ENCODE assay signal across 19 mouse cellular contexts in genomic region chr3:124346445-124346844, GRCm38 (mm10). TPM values are rescaled to one million over a fixed set of nuclear protein-coding genes. Genes with fewer than 3 reads are reported as not detected.
DNase-seq lines count a peak whose midpoint lies in the region; ATAC-seq and TF ChIP-seq lines count a peak whose summit lies in the region.
"Had no signal": no experiment of that assay in that cellular context is flagged by ENCODE, and none has a peak within 500 bp of the region (broad histone marks: within the 10 kb centered on the region; RNA-seq: fewer than 3 reads in every experiment).

No protein-coding gene starts in this region.

- H3K9ac ChIP-seq in embryonic facial prominence, embryonic 11.5 days (replicated peaks; ENCODE audit: low read length), result no peak overlapping the region
- H3K9ac ChIP-seq in kidney, postnatal 0 days (ENCODE audit: low read depth, low read length), result no peak overlapping the region
- H3K9ac ChIP-seq: embryonic facial prominence, embryonic 13.5 days; forebrain, embryonic 15.5 days; heart, embryonic 12.5 days; liver, embryonic 15.5 days had no signal

- TF ChIP-seq CTCF in kidney, postnatal 0 days (IDR thresholded peaks at IDR 0.05; ENCODE audit: low read depth), result peak; percentile 55

- H3K4me1 ChIP-seq in embryonic facial prominence, embryonic 11.5 days (ENCODE audit: control insufficient read depth, insufficient read depth, low read length), result no peaks in the 10 kb centered on the region
- H3K4me1 ChIP-seq in embryonic facial prominence, embryonic 10.5 days, result no peaks in the 10 kb centered on the region
- H3K4me1 ChIP-seq in kidney, postnatal 0 days (replicated peaks; ENCODE audit: insufficient read depth, low read length), result no peaks in the 10 kb centered on the region
- H3K4me1 ChIP-seq: embryonic facial prominence, embryonic 13.5 days; forebrain, embryonic 15.5 days; heart, embryonic 12.5 days; liver, embryonic 15.5 days had no signal

- no peaks in the 10 kb centered on the region for H3K9me3 ChIP-seq in embryonic facial prominence, embryonic 11.5 days (replicated peaks; ENCODE audit: control insufficient read depth, low read length)
- no peaks in the 10 kb centered on the region for H3K9me3 ChIP-seq in embryonic facial prominence, embryonic 10.5 days
- no peaks in the 10 kb centered on the region for H3K9me3 ChIP-seq in kidney, postnatal 0 days (replicated peaks; ENCODE audit: low read length)
- H3K9me3 ChIP-seq: embryonic facial prominence, embryonic 13.5 days; forebrain, embryonic 15.5 days; heart, embryonic 12.5 days; liver, embryonic 15.5 days had no signal

- no peak overlapping the region for H3K27ac ChIP-seq in embryonic facial prominence, embryonic 11.5 days (replicated peaks; ENCODE audit: low read depth, low read length)
- H3K27ac ChIP-seq in embryonic facial prominence, embryonic 10.5 days (replicated peaks), result no peak overlapping the region
- H3K27ac ChIP-seq in kidney, postnatal 0 days, result no peak overlapping the region
- H3K27ac ChIP-seq: embryonic facial prominence, embryonic 13.5 days; forebrain, embryonic 15.5 days; liver, embryonic 15.5 days had no signal

- no peaks in the 10 kb centered on the region for H3K36me3 ChIP-seq in embryonic facial prominence, embryonic 11.5 days (replicated peaks; ENCODE audit: control insufficient read depth, insufficient read depth, low read depth, low read length)
- no peaks in the 10 kb centered on the region for H3K36me3 ChIP-seq in embryonic facial prominence, embryonic 10.5 days (replicated peaks)
- H3K36me3 ChIP-seq in kidney, postnatal 0 days (ENCODE audit: insufficient read depth, low read length), result no peaks in the 10 kb centered on the region
- H3K36me3 ChIP-seq: embryonic facial prominence, embryonic 13.5 days; forebrain, embryonic 15.5 days; heart, embryonic 12.5 days; liver, embryonic 15.5 days had no signal

- no peak overlapping the region for H3K4me3 ChIP-seq in embryonic facial prominence, embryonic 11.5 days (ENCODE audit: low read depth, low read length)
- no peak overlapping the region for H3K4me3 ChIP-seq in embryonic facial prominence, embryonic 10.5 days
- H3K4me3 ChIP-seq in kidney, postnatal 0 days (replicated peaks; ENCODE audit: low read depth, low read length), result no peak overlapping the region
- H3K4me3 ChIP-seq: embryonic facial prominence, embryonic 13.5 days; forebrain, embryonic 15.5 days; heart, embryonic 12.5 days; liver, embryonic 15.5 days had no signal

- DNase-seq in embryonic facial prominence, embryonic 11.5 days (ENCODE audit: low spot score), result peak; percentile 24
- no peak for DNase-seq in embryonic facial prominence, embryonic 10.5 days (ENCODE audit: low spot score)
- peak; percentile 33 for DNase-seq in kidney, postnatal 0 days (ENCODE audit: low spot score)
- no peak for DNase-seq in kidney, adult 11 months
- DNase-seq in retina, embryonic 14.5 days (ENCODE audit: low spot score), result peak; percentile 12
- no peak for DNase-seq in retina, postnatal 1 day
- no peak for DNase-seq in heart, adult 9 months (ENCODE audit: low spot score in 2 of 2)
- DNase-seq in adrenal gland, adult 2 months, result no peak
- DNase-seq: adrenal gland, postnatal 36 days; cerebellum, adult 11 months; gastrocnemius, postnatal 25 days; lung, postnatal 4 days had no signal

- no peak overlapping the region for H3K4me2 ChIP-seq in embryonic facial prominence, embryonic 11.5 days (ENCODE audit: low read depth, low read length)
- H3K4me2 ChIP-seq in kidney, postnatal 0 days (ENCODE audit: low read length), result no peak overlapping the region
- H3K4me2 ChIP-seq: embryonic facial prominence, embryonic 13.5 days; forebrain, embryonic 15.5 days; heart, embryonic 12.5 days; liver, embryonic 15.5 days had no signal

- ATAC-seq in embryonic facial prominence, embryonic 11.5 days (replicated peaks; ENCODE audit: insufficient number of reproducible peaks, low FRiP score, low TSS enrichment, low read depth), result no peak
- no peak for ATAC-seq in kidney, postnatal 0 days (replicated peaks; ENCODE audit: low FRiP score, low read depth)
- ATAC-seq: forebrain, embryonic 15.5 days; hindbrain, embryonic 16.5 days had no signal

- H3K27me3 ChIP-seq in embryonic facial prominence, embryonic 11.5 days (ENCODE audit: control insufficient read depth, insufficient read depth, low read length), result no peaks in the 10 kb centered on the region
- H3K27me3 ChIP-seq in embryonic facial prominence, embryonic 10.5 days (replicated peaks; ENCODE audit: low read depth, poor library complexity, severe bottlenecking), result no peaks in the 10 kb centered on the region
- no peaks in the 10 kb centered on the region for H3K27me3 ChIP-seq in kidney, postnatal 0 days (ENCODE audit: insufficient read depth, low read length)
- H3K27me3 ChIP-seq: embryonic facial prominence, embryonic 13.5 days; forebrain, embryonic 15.5 days; heart, embryonic 12.5 days; liver, embryonic 15.5 days had no signal

RNA-seq across cellular contexts. Expression of gene Tram1l1, which starts 25.8 kb away (rescaled TPM):
- 18.1 and 19.3 TPM in 2 replicates for polyA plus RNA-seq in embryonic facial prominence, embryonic 11.5 days (2014; fragmentation: Nextera tagmentation; extraction: Ambion mirVana)
- 10.9 TPM in 2 replicates for polyA plus RNA-seq in embryonic facial prominence, embryonic 10.5 days (2016; fragmentation: Nextera tagmentation; extraction: Ambion mirVana)
- 4.8 and 5.4 TPM in 2 replicates for polyA plus RNA-seq in kidney, postnatal 0 days (2015; fragmentation: Nextera tagmentation; extraction: Ambion mirVana)
- 1 to 10 TPM; 1.1 to 1.8 TPM for total RNA-seq in adrenal gland, adult 2 months (2021)
- 0.39 and 0.67 TPM in 2 replicates for polyA plus RNA-seq in adrenal gland, adult 2 months (2012; rRNA removed)
- total RNA-seq: monocyte, adult 5-6 weeks; neutrophil, adult 5-6 weeks had no signal

Comparison
In these comparisons a context has a peak if more than half of its experiments do, and no peak if none do; other contexts are left out.
1. DNase-seq: peak in embryonic facial prominence, embryonic 11.5 days (single experiment), kidney, postnatal 0 days (single experiment) and retina, embryonic 14.5 days (single experiment); none in embryonic facial prominence, embryonic 10.5 days (single experiment), kidney, adult 11 months (single experiment), retina, postnatal 1 day (single experiment), heart, adult 9 months (0 of 2) and adrenal gland, adult 2 months (single experiment).